Mouse (Mus musculus) heart, embryonic 13.5 days (tissue): ENCODE data around the gene Marcksl1. TPM values are rescaled to one million over a fixed set of nuclear protein-coding genes. Genes with fewer than 3 reads are reported as not detected.

Experiments
- ATAC-seq: fragments of 200-750 bp; cut with Nextera tagmentation; 2 replicates; pipeline ENCODE4 v1.8.0; 2017; ENCODE audit warnings: moderate TSS enrichment; ENCODE audit not compliant: insufficient number of reproducible peaks, low FRiP score, low TSS enrichment; ENCODE audit errors: extremely low read depth
- H3K27ac ChIP-seq: fragments of 300-500 bp; sonication (generic); replicated peaks from 2 replicates; pipeline ENCODE4 v1.5.1; 2015; ENCODE audit warnings: moderate library complexity, mild to moderate bottlenecking, inconsistent platforms
- H3K27me3 ChIP-seq: fragments of 300-500 bp; sonication (generic); replicated peaks from 2 replicates; pipeline ENCODE4 v1.6.1; 2015; ENCODE audit warnings: mild to moderate bottlenecking, inconsistent platforms
- H3K36me3 ChIP-seq: fragments of 300-500 bp; sonication (generic); 2 replicates; pipeline ENCODE4 v1.6.1; 2015; ENCODE audit warnings: mild to moderate bottlenecking, inconsistent platforms
- H3K4me1 ChIP-seq: fragments of 300-500 bp; sonication (generic); 2 replicates; pipeline ENCODE4 v1.6.1; 2015; ENCODE audit warnings: inconsistent platforms
- H3K4me2 ChIP-seq: fragments of 300-500 bp; sonication (generic); 2 replicates; pipeline ENCODE4 v1.6.1; 2015; ENCODE audit warnings: inconsistent platforms, mild to moderate bottlenecking, moderate library complexity
- H3K4me3 ChIP-seq: fragments of 300-500 bp; sonication (generic); 2 replicates; pipeline ENCODE4 v1.5.1; 2015; ENCODE audit warnings: moderate library complexity, mild to moderate bottlenecking, inconsistent platforms
- H3K9ac ChIP-seq: fragments of 300-500 bp; sonication (generic); 2 replicates; pipeline ENCODE4 v1.6.1; 2015; ENCODE audit warnings: inconsistent platforms, mild to moderate bottlenecking, moderate library complexity
- H3K9me3 ChIP-seq: fragments of 300-500 bp; sonication (generic); 2 replicates; pipeline ENCODE4 v1.6.1; 2016; ENCODE audit warnings: inconsistent platforms
- WGBS: fragments of 180-500 bp; shearing (Covaris S2); methylation state at CpG from one replicate; pipeline ENCODE4 v1.1.7; 2015; ENCODE audit warnings: mixed read lengths; 5-methylcytosine and 5-hydroxymethylcytosine counted together
- polyA plus RNA-seq: library from polyadenylated mRNA; unstranded; fragments of >200 nt; fragmentation: Nextera tagmentation; extraction: Ambion mirVana; gene quantifications from 2 replicates; pipeline ENCODE4 v1.2.1, GENCODE M21; 2015

The Marcksl1 gene
- polyA plus RNA-seq, 1 experiment from 2014 or later, result 399 TPM

GRCm38 (mm10) chr4:129500017-129500416 is 13.4 kb upstream of the Marcksl1 start:
- no peak for ATAC-seq
- H3K9me3 ChIP-seq, result no peaks in the 10 kb centered on the region
- peak overlapping the region; percentile 96 for H3K27ac ChIP-seq
- H3K4me1 ChIP-seq, result peaks cover 74% of the 10 kb centered on the region
- no peaks in the 10 kb centered on the region for H3K36me3 ChIP-seq
- H3K9ac ChIP-seq, result peak overlapping the region; percentile 90
- H3K27me3 ChIP-seq, result no peaks in the 10 kb centered on the region
- peak overlapping the region; percentile 81 for H3K4me2 ChIP-seq
- peak overlapping the region; percentile 66 for H3K4me3 ChIP-seq
- 78% methylated on average over 8 of the region's 8 CpGs for WGBS

DNA sequence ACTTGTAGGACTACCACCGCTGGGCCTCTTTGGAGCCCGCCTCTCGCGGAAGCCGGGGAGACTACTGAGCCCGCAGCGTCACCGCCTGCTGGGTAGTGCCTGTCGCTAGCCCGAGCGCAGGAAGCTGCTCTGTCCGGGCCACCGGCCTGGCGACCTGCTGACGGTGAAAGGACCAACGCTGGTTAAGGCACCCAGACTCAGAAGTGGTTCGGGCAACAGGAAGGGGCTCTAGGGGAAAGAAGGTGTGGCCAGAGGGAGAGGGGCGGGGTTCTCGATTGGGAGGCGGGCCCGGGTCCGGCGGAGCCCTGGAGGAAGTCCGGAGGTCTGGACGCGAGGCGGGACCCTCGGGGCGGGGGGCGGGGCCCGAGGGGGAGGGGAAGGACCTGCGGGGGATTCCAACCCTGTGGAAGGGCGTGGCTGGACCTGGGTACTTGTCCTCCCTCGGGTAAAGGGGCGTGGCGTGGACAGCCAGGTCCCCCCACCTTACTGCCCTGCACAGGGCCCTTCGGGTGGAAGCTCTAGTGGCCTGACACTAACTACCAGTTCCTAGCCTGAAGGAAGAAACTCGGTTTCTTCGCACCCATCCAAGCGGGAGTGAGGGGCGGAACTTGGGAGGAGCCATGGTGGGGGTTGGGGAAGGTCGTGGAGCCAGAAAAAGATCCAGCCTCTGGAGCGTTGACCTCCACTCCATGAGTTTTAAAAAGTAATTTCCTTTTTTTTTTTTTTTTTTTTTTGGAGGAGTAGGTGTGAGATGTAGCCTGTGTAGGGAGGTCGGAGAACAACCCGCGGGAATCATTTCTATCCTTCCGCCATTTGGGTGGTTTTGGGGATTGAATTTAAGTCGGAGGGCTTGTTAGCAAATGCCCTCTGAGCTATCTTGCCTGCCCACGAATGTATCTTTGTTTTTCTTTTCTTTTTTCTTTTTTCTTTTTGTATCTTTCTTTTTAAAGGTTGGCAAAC is 12.5 kb upstream of the Marcksl1 start:
- Histone ChIP-seq H3K4me1 (peaks cover 67% of the 10 kb centered on the region), H3K9ac (peak overlapping the region; percentile 90), H3K4me2 (peak overlapping the region; percentile 81), H3K9me3 (no peaks in the 10 kb centered on the region), H3K27ac (peak overlapping the region; percentile 96), H3K36me3 (no peaks in the 10 kb centered on the region), H3K4me3 (peak overlapping the region; percentile 66), H3K27me3 (no peaks in the 10 kb centered on the region)
- ATAC-seq, result peak; percentile 81
- WGBS, result 2% methylated on average over 47 of the region's 49 CpGs

GRCm38 (mm10) chr4:129502327-129502888 is 11.0 kb upstream of the Marcksl1 start:
- 44% methylated on average over 9 of the region's 9 CpGs for WGBS
- Histone ChIP-seq H3K4me1 (peaks cover 53% of the 10 kb centered on the region), H3K4me3 (no peak overlapping the region), H3K36me3 (no peaks in the 10 kb centered on the region), H3K9ac (peak overlapping the region; percentile 25), H3K27ac (peak overlapping the region; percentile 53), H3K4me2 (no peak overlapping the region), H3K27me3 (no peaks in the 10 kb centered on the region), H3K9me3 (no peaks in the 10 kb centered on the region)
- no peak for ATAC-seq

GRCm38 (mm10) chr4:129502901-129503444 is 10.4 kb upstream of the Marcksl1 start:
- peaks cover 58% of the 10 kb centered on the region for H3K4me1 ChIP-seq
- H3K9me3 ChIP-seq, result no peaks in the 10 kb centered on the region
- WGBS, result 58% methylated on average over 11 of the region's 11 CpGs
- no peak for ATAC-seq
- H3K27me3 ChIP-seq, result no peaks in the 10 kb centered on the region
- no peaks in the 10 kb centered on the region for H3K36me3 ChIP-seq
- H3K27ac ChIP-seq, result peak overlapping the region; percentile 53
- no peak overlapping the region for H3K4me2 ChIP-seq
- H3K4me3 ChIP-seq, result no peak overlapping the region
- H3K9ac ChIP-seq, result peak overlapping the region; percentile 58

DNA sequence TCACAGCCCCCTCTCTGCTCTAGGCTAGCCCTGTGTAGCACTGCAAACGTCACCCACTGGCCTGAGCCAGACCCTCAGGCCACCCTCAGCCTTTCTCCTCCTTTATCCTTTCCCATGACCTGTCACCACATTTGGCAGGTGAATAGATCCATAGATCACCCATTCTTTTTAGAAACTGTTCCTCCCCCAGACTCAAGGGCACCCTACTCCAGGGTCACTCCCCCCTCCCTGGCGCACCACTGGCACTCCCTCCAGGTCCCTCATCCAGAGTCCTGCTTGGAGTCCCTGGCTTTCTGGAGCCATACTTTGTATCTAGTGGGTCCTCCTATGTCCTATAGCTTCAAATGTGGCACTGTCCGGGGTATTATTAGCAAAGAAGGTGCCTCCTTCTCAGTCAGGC is 7.9 kb upstream of the Marcksl1 start:
- no peak for ATAC-seq
- WGBS, result 80% methylated on average over 3 of the region's 3 CpGs
- peaks cover 56% of the 10 kb centered on the region for H3K4me1 ChIP-seq
- no peaks in the 10 kb centered on the region for H3K36me3 ChIP-seq
- no peaks in the 10 kb centered on the region for H3K9me3 ChIP-seq
- no peak overlapping the region for H3K27ac ChIP-seq
- H3K27me3 ChIP-seq, result no peaks in the 10 kb centered on the region
- H3K9ac ChIP-seq, result no peak overlapping the region
- H3K4me3 ChIP-seq, result no peak overlapping the region
- H3K4me2 ChIP-seq, result no peak overlapping the region

GRCm38 (mm10) chr4:129507434-129508236 is 5.7 kb upstream of the Marcksl1 start:
- Histone ChIP-seq H3K4me1 (peaks cover 59% of the 10 kb centered on the region), H3K4me3 (no peak overlapping the region), H3K36me3 (no peaks in the 10 kb centered on the region), H3K9ac (peak overlapping the region; percentile 28; the same call in 1 of the 2 replicates), H3K27ac (peak overlapping the region; percentile 36; the same call in 1 of the 2 replicates), H3K9me3 (no peaks in the 10 kb centered on the region), H3K27me3 (no peaks in the 10 kb centered on the region), H3K4me2 (peak overlapping the region; percentile 9; the same call in 1 of the 2 replicates)
- 52% methylated on average over 10 of the region's 10 CpGs for WGBS
- no peak for ATAC-seq

GRCm38 (mm10) chr4:129508237-129508515 is 5.2 kb upstream of the Marcksl1 start:
- no peaks in the 10 kb centered on the region for H3K27me3 ChIP-seq
- 29% methylated on average over 3 of the region's 3 CpGs for WGBS
- no peak; the same call in 1 of the 2 replicates for ATAC-seq
- H3K4me2 ChIP-seq, result peak overlapping the region; percentile 9; the same call in 1 of the 2 replicates
- peaks cover 58% of the 10 kb centered on the region for H3K4me1 ChIP-seq
- H3K9ac ChIP-seq, result peak overlapping the region; percentile 28
- peak overlapping the region; percentile 53 for H3K27ac ChIP-seq
- H3K36me3 ChIP-seq, result no peaks in the 10 kb centered on the region
- H3K4me3 ChIP-seq, result no peak overlapping the region
- no peaks in the 10 kb centered on the region for H3K9me3 ChIP-seq

- H3K27ac ChIP-seq, result no peak overlapping the region
- peaks cover 51% of the 10 kb centered on the region for H3K4me1 ChIP-seq
- H3K4me2 ChIP-seq, result no peak overlapping the region
- H3K36me3 ChIP-seq, result no peaks in the 10 kb centered on the region
- no peaks in the 10 kb centered on the region for H3K9me3 ChIP-seq
- H3K4me3 ChIP-seq, result no peak overlapping the region
- ATAC-seq, result no peak
- 0 out of 2 replicates have a peak overlapping the region, but pooled peaks have one; percentile 13 for H3K9ac ChIP-seq
- no peaks in the 10 kb centered on the region for H3K27me3 ChIP-seq
- WGBS, result 63% methylated on average over 15 of the region's 15 CpGs
Observed at GRCm38 (mm10) chr4:129508834-129509600, 4.4 kb upstream of the Marcksl1 start.

- Histone ChIP-seq H3K9ac (0 out of 2 replicates have a peak overlapping the region, but pooled peaks have one; percentile 10), H3K36me3 (no peaks in the 10 kb centered on the region), H3K27me3 (no peaks in the 10 kb centered on the region), H3K4me3 (no peak overlapping the region), H3K27ac (no peak overlapping the region), H3K9me3 (no peaks in the 10 kb centered on the region), H3K4me1 (peaks cover 45% of the 10 kb centered on the region), H3K4me2 (no peak overlapping the region)
- no peak for ATAC-seq
- 55% methylated on average over 3 of the region's 3 CpGs for WGBS
Observed at GRCm38 (mm10) chr4:129509650-129510049, 3.7 kb upstream of the Marcksl1 start.

DNA sequence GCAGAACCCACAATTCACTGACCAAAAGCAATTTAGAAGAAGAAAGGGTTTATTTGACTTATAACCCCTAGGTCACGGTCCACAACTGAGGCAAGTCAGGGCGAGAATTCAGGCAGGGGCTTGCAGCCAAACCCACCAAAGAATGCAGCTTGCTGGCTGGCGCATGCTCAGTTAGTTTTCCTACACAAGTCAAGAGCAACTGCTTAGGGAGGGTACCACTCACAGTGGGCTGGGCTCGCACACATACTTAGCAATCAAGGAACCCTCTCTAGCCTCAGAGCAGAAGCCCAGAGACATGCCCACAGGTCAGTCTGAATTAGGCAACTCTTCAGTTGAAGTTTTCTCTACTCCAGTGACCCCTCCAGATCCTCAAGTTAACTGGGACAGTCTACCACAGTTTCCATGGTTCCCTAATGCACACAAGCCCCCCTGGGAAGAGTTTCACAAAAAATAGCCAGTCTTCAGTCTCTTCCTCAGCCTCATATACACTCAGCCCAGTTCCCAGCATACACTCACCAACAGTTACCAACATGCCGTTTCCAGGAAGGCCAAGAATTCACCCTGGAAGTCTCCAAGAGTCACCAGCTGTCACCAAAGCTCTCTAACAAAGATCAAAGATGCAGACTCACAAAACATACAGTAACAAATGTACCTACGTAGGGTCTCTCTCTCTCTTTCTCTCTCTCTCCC is 2.5 kb upstream of the Marcksl1 start:
- Histone ChIP-seq H3K4me3 (no peak overlapping the region), H3K4me2 (no peak overlapping the region), H3K9me3 (no peaks in the 10 kb centered on the region), H3K4me1 (peaks cover 57% of the 10 kb centered on the region), H3K36me3 (peaks cover 12% of the 10 kb centered on the region), H3K9ac (no peak overlapping the region), H3K27ac (0 out of 2 replicates have a peak overlapping the region, but pooled peaks have one; percentile 5), H3K27me3 (no peaks in the 10 kb centered on the region)
- ATAC-seq, result no peak
- 64% methylated on average over 6 of the region's 6 CpGs for WGBS
